Mouse (Mus musculus) liver, adult 2 months (tissue): Measurements from ENCODE around the gene Entr1. TPM values are rescaled to one million over a fixed set of nuclear protein-coding genes. Genes with fewer than 3 reads are reported as not detected.

Experiments
- DNase-seq: peaks from one replicate; pipeline ENCODE4 v3.0.0-alpha.2; 2011; ENCODE audit warnings: low read depth, low spot score; ENCODE audit errors: extremely low read depth
- H3K27ac ChIP-seq: fragments of 200-500 bp; replicated peaks from 2 replicates; pipeline ENCODE4 v1.5.1; 2012; ENCODE audit warnings: low read depth, mild to moderate bottlenecking, control low read depth, inconsistent platforms, low read length; ENCODE audit not compliant: insufficient read depth
- H3K27me3 ChIP-seq: fragments of 200-500 bp; 2 replicates; pipeline ENCODE4 v1.6.1; 2012; ENCODE audit warnings: mild to moderate bottlenecking, moderate library complexity, low read length, inconsistent platforms; ENCODE audit not compliant: control insufficient read depth, insufficient read depth
- H3K36me3 ChIP-seq: fragments of 200-500 bp; 2 replicates; pipeline ENCODE4 v1.6.1; 2012; ENCODE audit warnings: low read length, inconsistent platforms; ENCODE audit not compliant: control insufficient read depth, insufficient read depth
- H3K4me1 ChIP-seq: fragments of 200-500 bp; 2 replicates; pipeline ENCODE4 v1.6.1; 2011; ENCODE audit warnings: low read length; ENCODE audit not compliant: control insufficient read depth, insufficient read depth
- H3K4me3 ChIP-seq: fragments of 200-500 bp; 2 replicates; pipeline ENCODE4 v1.5.1; 2011; ENCODE audit warnings: low read depth, mild to moderate bottlenecking, control low read depth, low read length, moderate library complexity; ENCODE audit not compliant: insufficient read depth
- H3K79me2 ChIP-seq: fragments of 200-500 bp; 2 replicates; pipeline ENCODE4 v1.6.1; 2012; ENCODE audit warnings: inconsistent platforms, mild to moderate bottlenecking, low read length, moderate library complexity; ENCODE audit not compliant: control insufficient read depth, insufficient read depth
- H3K9ac ChIP-seq: fragments of 200-500 bp; 2 replicates; pipeline ENCODE4 v1.6.1; 2012; ENCODE audit warnings: low read depth, mild to moderate bottlenecking, control low read depth, inconsistent platforms, low read length
- CTCF ChIP-seq: fragments of 200-500 bp; IDR thresholded peaks from 2 replicates; pipeline ENCODE4 v1.5.1; 2011; ENCODE audit warnings: low read depth, low read length, control low read depth
- POLR2A ChIP-seq: fragments of 200-500 bp; IDR thresholded peaks from 2 replicates; pipeline ENCODE4 v1.6.1; 2011; ENCODE audit warnings: low read length, control low read depth; ENCODE audit not compliant: insufficient read depth; ENCODE audit errors: extremely low read depth
- whole genome bisulfite sequencing: fragments of 180-500 bp; shearing (Covaris S2); methylation state at CpG from one replicate; pipeline ENCODE4 v1.1.7; 2018; 5-methylcytosine and 5-hydroxymethylcytosine counted together
- polyA plus RNA-seq: library from polyadenylated mRNA; depleted of rRNA; stranded (reverse); fragments of >200 nt; gene quantifications from 2 replicates; pipeline ENCODE4 v1.2.3, GENCODE M21; 2012; rRNA removed
- total RNA-seq: library from RNA; depleted of rRNA; stranded (reverse); fragments of >200 nt; gene quantifications from 2 replicates; pipeline ENCODE4 v1.2.3, GENCODE M21; 2014; rRNA removed

Gene Entr1
- total RNA-seq = 31.5 and 32.8 TPM in 2 replicates
- 41.0 and 45.0 TPM in 2 replicates for polyA plus RNA-seq

GRCm38 (mm10) chr2:26389154-26389690 lies at the start of gene Entr1, which contains the start of gene Pmpca:
Gene Entr1 (minus strand): TSS chr2:26389316.
Gene Pmpca (plus strand): TSS chr2:26389339.
- peaks cover 8% of the 10 kb centered on the region for H3K4me1 ChIP-seq
- TF ChIP-seq POLR2A (peak; percentile 78; the same call in 1 of the 2 replicates), CTCF (no peak)
- under 1% methylated on average over 60 of the region's 60 CpGs for WGBS
- peak within 1 kb of the TSS; percentile 92 for H3K9ac ChIP-seq
- H3K4me3 ChIP-seq = peak within 1 kb of the TSS; percentile 73
- H3K27me3 ChIP-seq = no peaks in the 10 kb centered on the region
- H3K79me2 ChIP-seq = peaks cover 13% of the 10 kb centered on the region; the same call in 1 of the 2 replicates
- peaks cover 21% of the 10 kb centered on the region for H3K36me3 ChIP-seq
- peak; percentile 39 for DNase-seq
- peak within 1 kb of the TSS; percentile 16; the same call in 1 of the 2 replicates for H3K27ac ChIP-seq

DNA sequence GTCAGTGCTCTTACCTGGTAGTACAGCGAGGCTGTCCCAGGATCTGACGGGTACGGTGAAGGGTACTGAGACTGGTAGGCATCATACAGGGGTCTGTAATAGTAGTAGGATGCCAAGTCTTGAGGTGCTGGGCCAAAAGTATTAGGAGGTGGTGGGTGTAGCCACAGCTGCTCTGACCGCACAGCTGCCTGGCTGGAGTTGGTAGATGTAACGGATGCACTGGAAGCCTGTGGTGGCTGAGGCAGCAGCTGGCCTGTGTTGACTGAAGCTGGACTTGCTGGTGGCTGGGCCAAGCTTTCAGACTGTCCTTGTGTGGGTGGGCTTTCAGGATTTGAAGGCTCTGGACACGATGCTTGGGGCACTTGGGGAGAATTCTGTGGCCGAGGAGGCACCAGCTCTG lies 49.3 kb upstream of the Entr1 start:
- Histone ChIP-seq H3K4me3 (no peak overlapping the region), H3K79me2 (peaks cover 30% of the 10 kb centered on the region; the same call in 1 of the 2 replicates), H3K4me1 (peaks cover 46% of the 10 kb centered on the region), H3K27ac (peak overlapping the region; percentile 58), H3K27me3 (no peaks in the 10 kb centered on the region), H3K36me3 (peaks cover 52% of the 10 kb centered on the region), H3K9ac (peak overlapping the region; percentile 40)
- WGBS = 66% methylated on average over 7 of the region's 7 CpGs
- no peak for TF ChIP-seq CTCF
- no peak for TF ChIP-seq POLR2A
- no peak for DNase-seq

- Histone ChIP-seq H3K9ac (no peak overlapping the region), H3K4me1 (peaks cover 46% of the 10 kb centered on the region), H3K79me2 (peaks cover 30% of the 10 kb centered on the region; the same call in 1 of the 2 replicates), H3K36me3 (peaks cover 61% of the 10 kb centered on the region), H3K27me3 (no peaks in the 10 kb centered on the region), H3K27ac (peak overlapping the region; percentile 68), H3K4me3 (no peak overlapping the region)
- DNase-seq = peak; percentile 77
- TF ChIP-seq CTCF = no peak
- TF ChIP-seq POLR2A = no peak
- 13% methylated on average over 4 of the region's 4 CpGs for WGBS
Measured at GRCm38 (mm10) chr2:26437221-26437620, 48.1 kb upstream of the Entr1 start.

- H3K36me3 ChIP-seq = peaks cover 63% of the 10 kb centered on the region
- TF ChIP-seq POLR2A = no peak
- no peak for TF ChIP-seq CTCF
Measured at GRCm38 (mm10) chr2:26434791-26435572, 45.9 kb upstream of the Entr1 start.

DNA sequence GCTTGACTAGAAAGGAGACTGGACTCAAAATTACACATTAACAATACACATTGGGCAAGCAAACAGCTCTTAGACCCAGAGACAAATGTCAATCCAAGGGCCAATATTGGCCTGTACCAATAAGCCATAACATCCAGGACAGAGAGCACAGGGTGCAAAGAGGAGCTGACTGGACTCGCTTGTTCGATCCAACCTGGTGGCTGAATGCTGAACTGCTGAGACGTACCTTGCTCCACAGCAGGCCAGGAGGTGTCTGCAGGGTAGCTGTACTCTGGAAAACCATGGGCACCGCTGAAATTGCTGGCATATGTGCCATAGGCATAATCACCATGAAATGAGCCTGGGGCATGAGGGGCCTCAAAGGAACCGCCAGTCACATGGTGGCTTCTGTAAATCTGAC lies 40.7 kb upstream of the Entr1 start:
- TF ChIP-seq CTCF (peak; percentile 63), POLR2A (no peak)
- Histone ChIP-seq H3K4me3 (no peak overlapping the region), H3K4me1 (peaks cover 12% of the 10 kb centered on the region), H3K27me3 (no peaks in the 10 kb centered on the region), H3K36me3 (peaks cover 79% of the 10 kb centered on the region), H3K79me2 (peaks cover 13% of the 10 kb centered on the region; the same call in 1 of the 2 replicates), H3K9ac (no peak overlapping the region), H3K27ac (no peak overlapping the region)
- 46% methylated on average over 5 of the region's 5 CpGs for WGBS
- peak; percentile 89 for DNase-seq

More at GRCm38 (mm10) chr2:26434791-26435572, 45.9 kb upstream of the Entr1 start:
- Histone ChIP-seq H3K4me3 (no peak overlapping the region), H3K27me3 (no peaks in the 10 kb centered on the region), H3K79me2 (peaks cover 21% of the 10 kb centered on the region; the same call in 1 of the 2 replicates), H3K9ac (no peak overlapping the region; the same call in 1 of the 2 replicates), H3K4me1 (peaks cover 46% of the 10 kb centered on the region), H3K27ac (peak overlapping the region; percentile 75)
- 30% methylated on average over 7 of the region's 7 CpGs for whole genome bisulfite sequencing
- DNase-seq = peak; percentile 96
